Mouse (Mus musculus): ENCODE measurements around the gene Rnft1. TPM values are rescaled to one million over a fixed set of nuclear protein-coding genes. Genes with fewer than 3 reads are reported as not detected.

Rnft1 gene
- polyA plus RNA-seq (2012; rRNA removed; ENCODE audit: low replicate concordance), result 1.1 and 1.8 TPM in 2 replicates

DNA sequence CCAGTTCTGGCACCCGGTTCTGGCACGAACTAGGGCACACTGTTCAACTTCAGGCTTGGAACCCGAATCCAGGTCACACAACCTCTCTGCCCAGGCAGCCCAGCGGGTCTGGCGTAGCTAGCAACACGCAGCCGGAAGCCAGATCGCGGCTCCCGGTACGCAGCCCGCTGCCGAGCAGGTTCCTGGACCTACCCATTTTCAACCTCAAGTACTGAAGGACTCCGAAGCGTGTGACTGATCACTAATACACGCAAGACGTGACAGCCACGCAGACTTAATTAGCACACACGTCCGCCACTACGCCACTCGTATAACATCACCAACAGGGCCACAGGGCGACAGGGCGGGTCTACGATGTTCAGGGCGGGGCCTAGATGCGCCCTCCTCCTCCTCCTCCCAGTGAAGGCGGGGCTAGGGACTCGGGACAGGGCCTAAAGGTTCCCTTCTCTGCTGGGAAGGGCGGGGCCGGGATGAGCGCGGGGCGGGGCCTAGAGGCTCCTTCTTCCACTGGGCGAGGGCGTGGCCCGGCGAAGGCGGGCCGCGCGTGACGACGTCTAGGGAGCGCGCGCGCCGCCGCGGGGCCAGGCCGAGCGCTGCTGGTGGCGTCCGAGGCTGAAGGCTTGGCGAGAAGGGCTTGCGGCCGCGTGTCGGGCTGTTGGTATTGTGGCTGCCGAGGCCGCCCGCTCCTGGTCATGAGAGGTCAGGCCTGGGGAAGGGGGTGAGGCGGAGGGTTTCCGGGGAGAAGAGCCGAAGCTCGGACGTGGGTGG, at the start of gene Rnft1:
Rnft1 (plus strand) TSS at position 557 of the 768 bp plus-strand sequence.

GRCm38 (mm10) chr11:86544639-86545299, 60.3 kb downstream of the Rnft1 start, which contains the start of the genes Rps6kb1 and Tubd1:
Gene Rps6kb1, minus strand, starts transcription at chr11:86544805.
Gene Tubd1, plus strand, starts transcription at chr11:86544991.

Other genes starting within 250 kb of the Rnft1 start
- gene Ints2, start 227.1 kb upstream of the Rnft1 start, polyA plus RNA-seq (2012; rRNA removed; ENCODE audit: low replicate concordance), result 0.94 and 2.8 TPM in 2 replicates
- 4.7 and 5.0 TPM in 2 replicates for gene Med13, start 127.1 kb upstream of the Rnft1 start, polyA plus RNA-seq (2012; rRNA removed; ENCODE audit: low replicate concordance)
- gene Rps6kb1, start 60.1 kb downstream of the Rnft1 start, polyA plus RNA-seq (2012; rRNA removed; ENCODE audit: low replicate concordance), result 1.6 and 1.7 TPM in 2 replicates
- 0.90 and 1.0 TPM in 2 replicates for gene Tubd1, start 60.3 kb downstream of the Rnft1 start, polyA plus RNA-seq (2012; rRNA removed; ENCODE audit: low replicate concordance)
- 33.0 and 41.0 TPM in 2 replicates for gene Vmp1, start 199.2 kb downstream of the Rnft1 start, polyA plus RNA-seq (2012; rRNA removed; ENCODE audit: low replicate concordance)
- gene Ptrh2, start 199.3 kb downstream of the Rnft1 start, polyA plus RNA-seq (2012; rRNA removed; ENCODE audit: low replicate concordance), result 1.2 and 2.5 TPM in 2 replicates

Data from duodenum, adult 2 months (tissue).